Mouse (Mus musculus): ENCODE data around the gene Pars2.

Gene Pars2

GRCm38 (mm10) chr4:106633281-106634085 is 17.4 kb upstream of the Pars2 start:
- no peak for DNase-seq (ENCODE audit: extremely low read depth, insufficient read length, low spot score)

- DNase-seq (ENCODE audit: extremely low read depth, insufficient read length, low spot score): no peak
Observed at GRCm38 (mm10) chr4:106634086-106634479, 16.8 kb upstream of the Pars2 start.

DNA sequence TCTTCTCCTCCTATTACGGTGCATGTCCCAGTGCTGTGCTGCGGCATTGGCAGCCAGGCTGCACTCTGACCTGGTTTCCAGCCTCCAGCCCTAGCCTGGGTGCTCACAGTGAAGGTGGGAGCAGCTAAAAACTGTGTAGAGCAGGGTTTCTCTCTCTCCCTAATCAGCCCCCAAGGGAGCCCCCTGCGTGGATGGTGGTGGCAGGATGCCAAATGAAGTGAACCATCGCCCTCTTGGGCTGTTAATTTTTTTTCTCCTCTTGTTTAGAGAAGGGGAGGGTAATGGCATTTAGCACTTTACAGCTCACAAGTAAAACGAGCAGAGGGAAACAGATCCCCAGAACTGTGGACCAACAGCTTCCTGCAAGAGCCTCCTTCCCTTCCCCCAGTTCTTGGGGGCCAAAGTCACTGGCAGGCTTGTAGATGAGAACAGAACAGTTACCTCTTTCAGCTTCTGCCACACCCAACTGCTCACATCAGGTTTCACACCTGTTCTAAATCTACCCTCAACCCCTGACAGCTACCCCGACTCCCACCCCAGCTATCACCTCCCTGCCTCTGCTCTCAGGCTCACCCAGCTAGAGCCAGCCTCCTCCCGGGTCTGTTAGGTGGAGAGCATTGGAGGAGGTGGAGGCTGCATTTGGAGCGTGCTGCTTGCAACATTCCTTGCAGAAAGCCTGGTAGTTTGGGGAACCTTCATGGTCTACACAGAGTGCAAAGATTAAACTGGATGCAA is 7.2 kb upstream of the Pars2 start:
- no peak for DNase-seq (ENCODE audit: extremely low read depth, insufficient read length, low spot score)

DNA sequence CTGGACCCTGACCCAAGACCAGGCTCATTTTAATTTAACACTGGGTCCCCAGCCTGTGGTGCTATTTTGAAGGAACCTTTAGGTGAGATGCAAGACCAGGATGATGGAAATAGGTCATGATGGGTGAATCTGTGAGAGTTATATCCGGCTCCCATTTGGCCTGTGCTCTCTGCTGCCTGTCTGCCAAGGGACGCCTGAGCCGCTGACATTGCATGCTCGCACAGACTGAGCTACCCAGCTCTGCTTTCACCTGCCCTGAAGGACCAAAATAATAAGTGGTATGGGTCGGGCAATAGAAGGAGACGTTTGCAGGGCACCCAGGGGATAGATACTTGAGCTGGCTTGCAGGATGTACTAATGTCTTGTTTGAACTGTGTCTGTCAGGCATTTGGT is 6.7 kb upstream of the Pars2 start:
- no peak for DNase-seq (ENCODE audit: extremely low read depth, insufficient read length, low spot score)

GRCm38 (mm10) chr4:106645797-106646196 is 5.1 kb upstream of the Pars2 start:
- DNase-seq (ENCODE audit: extremely low read depth, insufficient read length, low spot score): no peak

- DNase-seq (ENCODE audit: extremely low read depth, insufficient read length, low spot score): no peak
Observed at GRCm38 (mm10) chr4:106647137-106647536, 3.7 kb upstream of the Pars2 start.

DNA sequence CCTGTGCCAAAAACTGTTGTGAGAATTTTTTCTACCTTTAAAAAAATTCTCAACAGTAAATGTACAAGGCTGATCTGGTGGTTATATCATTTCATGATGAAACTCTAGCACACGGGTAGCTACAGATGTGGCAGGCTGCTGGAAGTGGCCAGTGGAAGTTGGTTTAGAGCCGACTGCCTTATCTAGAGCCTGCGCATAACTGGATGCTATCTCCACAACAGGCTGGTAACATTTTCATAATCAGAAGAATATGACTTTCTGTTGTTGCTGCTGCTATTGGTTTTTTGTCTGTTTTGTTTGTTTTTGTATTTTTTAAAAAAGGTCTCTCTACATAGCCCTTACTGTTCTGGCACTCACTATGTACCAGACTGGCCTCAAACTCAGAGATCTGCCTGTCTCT is 1.7 kb downstream of the Pars2 start:
- DNase-seq (ENCODE audit: extremely low read depth, insufficient read length, low spot score): no peak

- DNase-seq (ENCODE audit: extremely low read depth, insufficient read length, low spot score): no peak
Observed at GRCm38 (mm10) chr4:106653051-106653450, 2.2 kb downstream of the Pars2 start.

DNA sequence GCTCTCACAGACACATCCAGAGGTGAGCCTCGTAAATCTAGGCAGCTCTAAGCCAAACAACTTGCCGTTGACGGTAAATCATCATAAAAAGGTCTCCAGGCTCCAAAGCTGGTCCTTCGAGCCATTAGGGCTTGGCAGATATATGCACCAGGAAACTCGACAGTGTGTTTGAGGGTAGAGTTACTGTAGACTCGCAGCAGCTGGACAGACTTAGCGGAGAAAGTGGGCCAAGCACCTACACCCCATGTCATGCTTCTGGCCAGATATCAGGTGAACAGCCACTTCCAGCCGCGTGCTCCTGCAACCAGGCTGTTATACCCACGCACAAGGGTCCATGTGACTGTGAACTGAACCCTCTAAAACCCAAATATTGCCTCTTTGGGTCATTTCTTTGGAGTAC is 4.8 kb downstream of the Pars2 start:
- DNase-seq (ENCODE audit: extremely low read depth, insufficient read length, low spot score): no peak

- no peak for DNase-seq (ENCODE audit: extremely low read depth, insufficient read length, low spot score)
Observed at GRCm38 (mm10) chr4:106663956-106664470, 13.1 kb downstream of the Pars2 start.

DNA sequence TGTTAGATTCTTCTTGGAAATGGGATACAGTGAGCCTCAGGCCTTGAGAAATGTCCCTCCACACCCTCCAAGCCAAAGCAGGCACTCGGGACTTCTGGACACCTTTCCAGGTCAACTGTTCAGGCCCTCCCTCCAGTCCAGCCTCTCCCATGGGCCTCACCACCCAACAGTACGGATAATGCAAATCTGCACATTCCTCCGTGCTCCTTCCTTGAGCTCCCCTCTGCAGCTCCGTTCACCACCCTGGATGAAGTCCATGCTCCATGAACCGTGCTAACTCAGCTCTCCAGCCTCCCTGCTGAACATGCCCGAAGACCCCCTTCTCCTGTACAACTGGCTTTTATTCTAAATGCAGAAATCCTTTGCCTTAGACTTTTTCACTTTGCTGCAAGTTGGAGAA is 13.8 kb downstream of the Pars2 start:
- DNase-seq (ENCODE audit: extremely low read depth, insufficient read length, low spot score): no peak

- no peak for DNase-seq (ENCODE audit: extremely low read depth, insufficient read length, low spot score)
Observed at GRCm38 (mm10) chr4:106665269-106665668, 14.4 kb downstream of the Pars2 start.

- DNase-seq (ENCODE audit: extremely low read depth, insufficient read length, low spot score): no peak
Observed at GRCm38 (mm10) chr4:106665673-106666072, 14.8 kb downstream of the Pars2 start.

DNA sequence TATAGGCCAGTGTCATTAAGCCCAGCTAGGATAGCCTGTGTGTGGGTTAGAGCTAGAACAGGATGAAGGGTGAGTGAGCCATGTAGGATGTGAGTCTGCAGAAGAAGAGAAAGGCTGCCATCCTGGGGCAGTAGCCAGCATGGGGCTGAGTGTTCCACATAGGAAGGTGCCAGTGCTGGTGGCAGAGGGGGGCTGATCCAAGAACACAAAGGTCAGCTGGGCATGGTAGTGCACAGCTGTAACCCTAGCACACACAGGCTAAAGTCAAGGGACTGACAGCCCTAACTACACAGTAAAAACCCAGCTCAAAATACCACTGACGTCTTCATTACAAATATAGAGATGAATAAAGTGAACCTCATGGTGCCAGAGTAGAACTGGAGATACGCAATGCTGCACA is 15.7 kb downstream of the Pars2 start:
- no peak for DNase-seq (ENCODE audit: extremely low read depth, insufficient read length, low spot score)

GRCm38 (mm10) chr4:106676749-106677148 is 25.9 kb downstream of the Pars2 start:
- DNase-seq (ENCODE audit: extremely low read depth, insufficient read length, low spot score): no peak

DNA sequence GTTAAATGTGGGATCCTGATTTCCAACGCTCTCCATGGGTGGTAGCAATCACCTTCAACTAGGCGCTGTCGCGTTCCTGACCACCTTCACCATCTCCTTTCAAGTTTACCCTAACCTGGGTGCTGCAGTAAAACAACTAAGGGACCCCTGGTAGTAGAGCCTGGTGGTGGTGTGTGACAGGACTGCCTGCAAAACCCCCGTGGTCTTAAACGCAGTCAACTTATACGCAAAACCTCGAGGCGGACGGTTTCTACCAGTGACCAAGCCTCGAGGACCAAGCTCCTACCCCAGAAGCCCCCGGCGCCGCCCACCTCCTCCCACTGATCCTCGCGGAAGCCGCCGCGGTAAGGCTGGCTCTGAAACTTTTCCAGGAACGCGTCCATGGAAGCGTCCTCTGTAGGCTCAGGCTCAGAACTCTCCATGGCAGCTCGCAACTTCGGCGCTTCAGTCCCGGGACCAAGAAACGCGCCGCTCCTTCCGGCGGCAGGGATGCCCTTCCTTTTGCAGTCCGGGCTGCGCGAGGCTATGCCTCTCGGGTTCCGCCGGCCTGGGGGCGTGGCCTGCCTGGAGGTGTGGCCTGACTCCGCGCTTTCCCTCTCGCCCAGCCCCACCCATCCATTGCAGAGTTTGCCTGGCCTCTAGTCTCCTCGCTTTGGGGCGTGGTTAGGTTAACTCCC is 27.7 kb downstream of the Pars2 start, which contains the start of gene Ttc4:
Gene Ttc4, minus strand, starts transcription at position 503 of the 677 bp plus-strand sequence.
- peak; percentile 96 for DNase-seq (ENCODE audit: extremely low read depth, insufficient read length, low spot score)

DNA sequence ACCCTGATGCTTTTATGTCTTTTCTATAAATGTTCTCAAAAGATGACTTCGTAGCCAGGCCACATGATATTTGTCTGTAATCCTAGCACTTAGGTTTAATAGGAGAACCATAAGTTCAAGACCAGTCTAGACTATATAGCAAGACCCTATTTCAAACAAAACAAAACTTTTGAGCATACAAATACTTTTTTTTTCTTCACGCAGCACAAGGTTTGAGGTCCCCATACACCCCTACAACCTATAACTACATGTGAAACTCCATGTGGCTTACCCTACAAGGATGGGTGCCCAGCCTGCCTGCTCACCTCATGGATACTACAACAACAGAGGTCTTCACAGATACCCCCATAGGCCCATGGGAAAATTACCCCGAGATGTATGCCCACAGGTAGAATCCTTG is 28.3 kb downstream of the Pars2 start:
- DNase-seq (ENCODE audit: extremely low read depth, insufficient read length, low spot score): no peak

DNA sequence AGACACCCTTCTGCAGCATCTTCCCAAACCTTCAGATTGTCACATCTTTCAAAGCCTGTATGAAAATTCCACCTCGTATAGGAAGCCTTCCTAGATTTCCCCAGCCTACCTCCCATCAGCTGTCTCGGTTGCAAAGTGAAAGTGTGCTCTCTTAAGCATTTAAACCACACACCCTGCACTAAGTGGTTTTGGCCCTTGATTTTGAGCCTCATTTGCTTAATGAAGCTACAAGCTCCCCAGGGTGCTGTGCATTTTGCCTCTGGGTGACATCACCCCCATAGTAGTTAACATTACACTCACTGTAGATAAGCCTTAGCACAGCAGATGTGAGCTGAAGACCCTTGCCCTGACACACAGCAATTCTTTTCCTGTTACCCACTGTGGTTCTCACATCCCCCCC is 30.1 kb downstream of the Pars2 start:
- DNase-seq (ENCODE audit: extremely low read depth, insufficient read length, low spot score): no peak

GRCm38 (mm10) chr4:106688636-106689296 is 37.9 kb downstream of the Pars2 start:
- no peak for DNase-seq (ENCODE audit: extremely low read depth, insufficient read length, low spot score)

DNA sequence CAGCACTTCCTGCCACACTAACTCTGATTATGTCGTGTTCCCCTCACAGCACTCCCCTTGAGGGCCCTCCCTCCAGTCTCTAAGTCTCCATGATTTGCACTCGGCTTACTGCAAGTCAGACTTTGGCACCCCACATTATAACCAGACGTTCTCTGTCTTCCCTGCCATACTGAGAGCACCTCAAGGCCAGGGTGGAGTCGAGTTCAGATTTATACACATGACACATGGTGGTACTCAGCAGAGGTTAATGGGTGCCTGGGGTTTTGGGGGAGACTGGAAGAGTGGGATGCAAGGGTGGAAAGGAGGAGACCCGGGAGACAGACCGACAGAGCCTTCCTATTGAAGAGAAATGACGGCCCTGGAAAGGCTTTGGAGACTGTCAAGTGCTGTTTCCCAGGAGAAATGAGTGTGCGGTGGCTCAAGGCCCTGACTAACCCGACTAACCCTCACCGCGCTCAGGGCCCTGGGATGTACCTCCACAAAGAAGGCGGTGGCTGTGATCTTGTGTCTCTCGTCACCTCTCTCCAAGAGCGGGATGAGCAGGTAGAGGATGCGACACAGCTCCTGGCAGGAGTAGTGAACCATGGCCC is 43.1 kb downstream of the Pars2 start:
- peak; percentile 51 for DNase-seq (ENCODE audit: extremely low read depth, insufficient read length, low spot score)
